Mouse (Mus musculus) CD4-positive helper T cell, adult 2 months (primary cell): ENCODE data around the gene Ano4.

Experiments
- DNase-seq: peaks from one replicate; pipeline ENCODE4 v3.0.0-alpha.2; 2012; ENCODE audit warnings: low read depth, missing footprints, low spot score

The Ano4 gene

GRCm38 (mm10) chr10:88949649-88950296 lies 394.8 kb downstream of the Ano4 start:
- DNase-seq: no peak
